Mouse (Mus musculus) megakaryocyte, embryonic 14.5 days (primary cell): ENCODE data around the gene Clint1.

Experiments used
- FLI1 ChIP-seq: IDR thresholded peaks from 2 replicates; pipeline ENCODE4 v1.6.1; 2012; ENCODE audit warnings: low read length, inconsistent platforms, mixed read lengths
- GATA1 ChIP-seq: IDR thresholded peaks from 3 replicates; pipeline ENCODE4 v1.6.1; 2012; ENCODE audit warnings: mixed read lengths, low read length, inconsistent platforms, borderline replicate concordance

DNA sequence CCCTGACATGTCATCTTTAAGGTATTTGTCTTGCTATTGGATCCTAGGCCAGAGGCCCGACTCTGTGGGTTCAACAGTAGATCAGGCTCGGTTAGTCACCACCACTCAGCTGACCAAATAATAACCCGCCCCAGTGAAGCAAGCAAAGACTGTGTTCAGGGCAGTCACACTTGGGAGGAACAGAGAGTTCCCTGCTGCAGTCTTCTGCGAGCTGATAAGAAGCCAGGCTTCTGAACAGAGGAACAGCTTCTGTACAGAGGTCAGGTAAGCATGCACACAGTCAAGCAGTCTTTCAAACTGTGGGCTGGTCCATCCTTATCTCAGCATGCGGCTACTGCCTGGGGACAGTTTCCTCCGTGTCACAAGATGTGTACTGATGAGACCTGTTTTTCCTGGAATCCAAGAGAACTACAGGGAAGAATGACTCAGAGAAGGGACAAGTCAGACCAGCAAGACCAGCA lies 46.5 kb upstream of the Clint1 start:
- TF ChIP-seq GATA1 (peak; percentile 81; the same call in 1 of the 3 replicates), FLI1 (no peak)
